Mouse (Mus musculus) adrenal gland, postnatal 10 days (tissue): ENCODE measurements around the gene Tpsb2. TPM values are rescaled to one million over a fixed set of nuclear protein-coding genes. Genes with fewer than 3 reads are reported as not detected.

Experiments used
- DNase-seq: peaks from one replicate; pipeline ENCODE4 v3.0.0; 2021; ENCODE audit warnings: mixed read lengths
- long read RNA-seq, 2 experiments: library from polyadenylated mRNA; stranded (forward); transcript quantifications; one replicate each; pipeline ENCODE4 v2.0.0; 2021
- total RNA-seq, 2 experiments: library from RNA; stranded (reverse); gene quantifications; 2 replicates each; pipeline ENCODE4 v1.2.3; 2021

Gene Tpsb2
- total RNA-seq = 10 to 100 TPM in 1 of 2 experiments, 1 to 10 TPM in 1; 9.8 to 11.1 TPM
- long read RNA-seq, experiment 1, transcript Tpsb2-203 (6 exons, 1,118 nt) = major isoform, 5 of 9 reads
- long read RNA-seq, experiment 1, partial matches to known transcripts = 1 of 9 reads
- long read RNA-seq, experiment 1, other reads (novel, unspliced or antisense) = 1 of 9 reads
- long read RNA-seq, experiment 2, partial matches to known transcripts = 1 of 7 reads
- long read RNA-seq, experiment 2, other reads (novel, unspliced or antisense) = 2 of 7 reads

- no peak for DNase-seq
Measured at GRCm38 (mm10) chr17:25366005-25366404, at the start of gene Tpsb2. Tpsb2 (plus strand) TSS chr17:25366305.

- no peak for DNase-seq
Measured at GRCm38 (mm10) chr17:25318354-25318753, 47.8 kb upstream of the Tpsb2 start, which contains the start of gene Prss29. Prss29 (plus strand) TSS chr17:25318654.

DNA sequence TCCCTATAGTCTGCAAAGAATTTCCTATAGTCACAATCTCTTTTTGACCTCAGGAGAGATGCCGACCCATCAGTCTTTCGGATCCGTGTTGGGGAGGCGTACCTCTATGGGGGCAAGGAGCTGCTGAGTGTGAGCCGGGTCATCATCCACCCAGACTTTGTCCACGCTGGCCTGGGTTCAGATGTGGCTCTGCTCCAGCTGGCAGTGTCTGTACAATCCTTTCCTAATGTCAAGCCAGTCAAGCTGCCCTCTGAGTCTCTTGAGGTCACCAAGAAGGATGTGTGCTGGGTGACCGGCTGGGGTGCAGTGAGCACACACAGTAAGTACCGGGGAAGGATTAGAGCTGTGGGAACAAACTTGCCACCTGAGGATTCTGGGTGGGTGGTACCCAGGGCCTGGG, 45.3 kb upstream of the Tpsb2 start:
- DNase-seq = no peak

DNA sequence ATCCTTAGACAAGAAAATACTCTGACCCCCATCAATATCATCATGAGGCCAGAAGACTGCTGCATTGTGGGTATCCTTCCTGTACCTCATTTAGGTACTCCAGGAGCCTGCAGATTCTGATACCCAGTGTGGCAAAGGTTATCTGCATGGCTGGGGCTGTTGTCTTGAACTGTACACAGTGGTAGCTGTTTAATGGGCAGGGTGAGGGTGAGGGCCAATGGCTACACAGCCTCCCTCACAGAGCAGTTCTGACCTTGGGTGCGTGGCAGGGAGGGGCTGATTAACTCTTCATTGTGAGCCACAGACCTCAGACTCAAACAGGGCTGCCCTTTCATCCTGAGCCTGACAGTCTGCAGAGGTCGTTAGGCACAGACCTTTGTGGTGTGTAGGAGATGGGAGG, 43.2 kb upstream of the Tpsb2 start:
- no peak for DNase-seq

DNA sequence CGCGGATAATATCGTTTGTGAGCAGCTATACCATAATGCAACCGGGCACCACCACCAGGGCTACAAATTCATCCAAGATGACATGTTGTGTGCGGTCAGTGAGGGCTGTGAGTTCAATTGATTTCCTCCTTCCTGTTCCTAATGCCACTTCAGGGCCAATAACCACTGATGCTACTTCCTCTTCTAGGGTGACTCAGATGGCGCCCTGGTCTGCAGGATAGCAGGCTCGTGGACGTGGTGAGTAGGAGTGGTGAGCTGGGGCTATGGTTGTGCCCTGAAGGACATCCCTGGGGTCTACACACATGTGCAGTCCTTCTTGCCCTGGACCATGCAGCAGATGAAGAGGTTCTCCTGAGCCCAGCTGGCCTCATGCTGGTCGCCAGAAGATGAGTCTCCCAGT, 33.8 kb upstream of the Tpsb2 start:
- DNase-seq = no peak

DNA sequence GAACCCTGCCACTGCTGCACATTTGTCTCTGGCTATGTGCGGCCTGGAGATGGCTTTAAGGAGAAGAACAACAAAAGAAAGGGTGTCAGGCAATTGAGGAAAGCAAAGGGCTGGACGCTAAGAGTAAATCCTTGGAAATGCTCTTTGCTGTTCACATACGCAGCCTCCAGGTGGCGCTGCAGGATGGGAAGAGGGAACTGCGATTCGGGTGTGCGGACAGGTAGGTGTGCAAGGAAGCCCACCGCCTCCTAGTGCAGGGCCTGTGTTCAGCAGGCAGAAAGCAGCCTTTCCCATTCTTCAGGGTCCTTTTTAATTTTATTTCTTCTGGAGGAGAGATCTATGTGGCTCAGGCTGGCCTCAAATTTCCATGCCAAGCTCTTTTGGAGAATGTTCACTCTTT, 32.2 kb upstream of the Tpsb2 start:
- DNase-seq = peak; percentile 80

DNA sequence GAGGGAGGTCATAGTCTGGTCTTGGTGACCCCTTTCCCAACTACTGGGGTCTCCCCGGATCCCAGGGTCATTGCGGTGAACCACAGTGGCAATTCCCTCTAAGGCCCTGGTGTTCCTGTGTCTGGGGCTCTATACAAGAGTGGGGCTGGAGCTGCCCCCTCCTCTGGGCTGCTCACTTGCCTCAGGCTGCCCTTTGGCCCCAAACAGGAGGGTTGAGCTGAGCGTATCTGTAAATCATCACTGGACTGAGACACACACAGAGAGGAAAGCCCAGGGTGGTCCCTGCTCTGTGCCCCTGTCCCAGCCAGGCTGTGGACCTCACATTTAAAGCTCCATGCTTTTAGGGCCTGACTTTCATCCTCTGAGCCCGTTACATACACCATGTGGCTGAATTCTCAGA, 27.9 kb upstream of the Tpsb2 start:
- no peak for DNase-seq

GRCm38 (mm10) chr17:25340003-25340402, 26.1 kb upstream of the Tpsb2 start:
- DNase-seq = no peak

GRCm38 (mm10) chr17:25341490-25341889, 24.6 kb upstream of the Tpsb2 start:
- no peak for DNase-seq

- DNase-seq = no peak
Measured at GRCm38 (mm10) chr17:25345462-25345861, 20.6 kb upstream of the Tpsb2 start, which contains the start of gene Tpsab1. Tpsab1 (minus strand) TSS chr17:25345562.

DNA sequence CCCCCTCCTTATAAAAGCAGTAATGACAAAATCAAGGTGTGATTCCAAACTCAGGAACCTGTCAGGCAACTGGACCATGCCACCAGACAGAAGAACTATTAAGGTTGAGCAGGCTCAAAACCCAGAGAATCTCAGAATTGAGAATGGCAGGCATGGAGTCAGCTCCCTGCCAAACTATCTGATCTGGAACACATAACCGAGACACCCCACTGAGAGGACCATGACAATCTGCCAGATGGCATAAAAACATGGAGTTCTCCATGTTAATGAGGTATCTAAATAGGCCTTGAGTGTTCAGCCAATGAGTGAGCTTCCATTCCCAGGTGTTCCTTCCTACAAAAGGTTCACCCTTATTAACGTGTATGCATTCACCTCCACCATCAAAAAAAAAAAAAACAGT, 4.8 kb upstream of the Tpsb2 start:
- no peak for DNase-seq

GRCm38 (mm10) chr17:25363726-25364125, 2.4 kb upstream of the Tpsb2 start:
- peak; percentile 79 for DNase-seq

GRCm38 (mm10) chr17:25368973-25369372, 2.9 kb downstream of the Tpsb2 start, which contains the start of gene Tpsg1:
Tpsg1 (plus strand) TSS chr17:25369273.
- DNase-seq = no peak

DNA sequence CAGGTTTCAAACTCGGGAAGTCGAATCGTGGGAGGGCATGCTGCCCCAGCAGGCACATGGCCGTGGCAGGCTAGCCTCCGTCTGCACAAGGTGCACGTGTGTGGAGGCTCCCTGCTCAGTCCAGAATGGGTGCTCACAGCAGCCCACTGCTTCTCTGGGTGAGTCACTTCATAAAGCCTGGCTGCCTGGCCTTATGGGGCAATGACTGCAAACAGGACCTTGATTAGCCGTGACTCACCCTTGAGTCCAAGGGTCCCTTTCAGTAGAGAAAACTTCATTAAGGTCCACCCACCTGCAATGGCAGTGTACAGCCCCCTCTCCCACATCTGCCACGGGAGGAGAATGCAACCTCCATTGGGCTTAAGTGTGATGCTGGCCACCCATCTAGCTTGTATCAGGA, 6.4 kb downstream of the Tpsb2 start:
- peak; percentile 57 for DNase-seq

DNA sequence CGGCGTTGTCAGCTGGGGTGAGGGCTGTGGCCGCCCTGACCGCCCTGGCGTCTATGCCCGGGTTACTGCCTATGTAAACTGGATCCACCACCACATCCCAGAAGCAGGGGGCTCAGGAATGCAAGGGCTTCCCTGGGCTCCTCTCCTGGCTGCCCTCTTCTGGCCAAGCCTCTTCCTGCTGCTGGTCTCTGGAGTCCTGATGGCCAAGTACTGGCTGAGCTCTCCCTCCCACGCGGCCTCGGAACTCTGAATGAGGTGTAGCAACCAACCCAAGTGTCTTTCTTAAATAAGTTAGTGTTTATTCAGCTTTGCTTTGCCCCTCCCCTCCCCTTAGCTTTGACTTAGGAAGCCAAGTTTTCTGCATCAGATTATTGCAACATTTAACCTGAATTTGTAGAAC, 7.9 kb downstream of the Tpsb2 start:
- DNase-seq = peak; percentile 52

GRCm38 (mm10) chr17:25394526-25394925, 28.4 kb downstream of the Tpsb2 start:
- peak; percentile 38 for DNase-seq

DNA sequence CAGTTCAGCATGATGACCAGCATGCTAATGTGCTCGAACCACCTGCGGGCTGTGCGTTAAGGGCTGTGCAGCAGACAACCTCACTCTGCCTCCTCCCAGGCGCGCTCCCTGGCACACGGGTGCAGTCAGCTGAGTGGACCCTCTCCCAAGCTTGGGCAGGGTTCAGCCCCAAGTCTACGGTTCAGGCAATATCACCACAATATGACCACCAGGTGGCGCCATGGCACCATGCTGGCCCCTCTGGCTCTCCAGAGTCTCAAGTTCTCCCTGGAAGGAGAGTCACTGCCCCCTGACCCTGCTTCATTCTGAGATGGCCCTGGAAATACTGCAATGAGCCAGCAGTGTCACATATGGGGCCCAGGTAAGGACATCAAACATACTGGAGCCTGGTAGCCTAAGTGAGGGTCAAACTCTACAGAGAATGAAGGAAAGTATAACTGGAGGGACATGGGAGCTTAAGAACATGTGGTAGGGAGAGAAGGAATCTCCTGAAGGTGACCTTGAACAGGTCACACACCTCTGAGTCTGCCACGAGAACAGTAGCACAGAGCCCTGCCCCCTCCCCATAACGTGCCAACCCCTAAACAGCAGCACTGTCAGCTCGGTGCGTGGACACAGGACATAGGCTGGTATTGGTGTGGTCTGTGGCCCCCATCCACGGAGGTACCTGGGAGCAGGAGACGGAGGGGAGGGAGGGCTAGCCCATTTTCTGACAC, 31.9 kb downstream of the Tpsb2 start:
- DNase-seq = peak; percentile 91

- DNase-seq = no peak
Measured at GRCm38 (mm10) chr17:25398520-25398838, 32.4 kb downstream of the Tpsb2 start.

- DNase-seq = peak; percentile 78
Measured at GRCm38 (mm10) chr17:25400443-25400842, 34.3 kb downstream of the Tpsb2 start.

- DNase-seq = no peak
Measured at GRCm38 (mm10) chr17:25401491-25401890, 35.4 kb downstream of the Tpsb2 start.

GRCm38 (mm10) chr17:25402224-25402623, 36.1 kb downstream of the Tpsb2 start:
- no peak for DNase-seq

DNA sequence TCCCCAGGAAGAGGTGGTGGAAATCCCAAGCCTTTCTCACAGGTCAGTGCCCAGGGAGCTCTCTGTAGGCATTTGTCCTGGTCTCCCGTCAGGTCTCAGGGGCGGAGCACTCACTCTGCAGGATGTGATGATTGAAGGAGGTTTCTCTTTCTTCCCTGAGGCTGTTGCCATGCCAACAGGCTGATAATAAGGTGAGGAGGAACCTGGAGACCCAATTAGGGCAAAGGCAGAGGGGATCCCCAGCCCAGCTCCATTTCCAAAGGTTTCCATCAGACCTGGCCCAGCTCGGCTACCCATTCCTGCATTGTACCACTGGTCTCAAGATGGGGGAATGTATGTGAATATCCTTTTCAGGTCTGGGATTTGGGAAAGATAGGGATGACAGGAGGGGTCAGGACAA, 38.1 kb downstream of the Tpsb2 start:
- no peak for DNase-seq

DNA sequence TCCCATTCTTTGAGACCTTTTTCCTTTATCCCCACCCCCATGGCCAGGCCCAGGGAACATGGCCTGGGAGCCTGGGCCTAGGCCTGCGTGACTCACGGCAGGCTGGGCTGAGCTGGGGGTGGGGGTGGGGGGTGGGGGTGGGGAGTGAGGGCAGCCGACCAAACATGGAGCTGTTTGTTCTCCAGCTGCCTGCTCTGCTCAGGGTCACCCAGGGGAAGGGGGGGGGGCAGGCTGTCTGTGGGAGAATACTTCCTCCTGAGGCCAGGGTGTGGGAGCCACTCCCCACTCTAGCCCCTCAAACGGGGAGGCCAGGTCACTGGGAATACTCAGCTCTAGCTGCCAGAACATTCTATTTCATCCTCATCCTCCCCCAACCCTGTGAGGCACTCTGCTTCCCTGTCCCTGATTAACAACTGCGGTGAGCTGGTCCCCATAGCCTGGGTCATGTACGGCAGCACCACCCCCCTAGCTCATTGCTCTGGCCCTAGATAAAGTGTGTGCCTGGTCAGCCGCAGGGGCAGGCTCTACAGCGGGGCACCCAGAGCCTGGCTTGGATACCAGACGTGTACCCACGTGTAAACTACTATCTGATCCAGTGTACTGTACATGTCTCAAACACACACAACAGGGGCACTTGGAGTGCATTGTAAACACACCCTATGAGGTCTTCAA, 39.3 kb downstream of the Tpsb2 start:
- peak; percentile 61 for DNase-seq
